Mouse (Mus musculus) embryo, embryonic 10 days (tissue): ENCODE measurements at regions not wholly inside any gene's neighbourhood (a gene's known extent, or its start where the extent isn't known, plus 50 kb on each side); places are given as distances from the start of the nearest gene placed in this dataset.
"Not testable (repeated sequence)": the region's sequence is repeated elsewhere in the genome, so short reads cannot be mapped to it uniquely, and the experiment has no call there.

Experiments used
- DNase-seq: peaks from one replicate; pipeline ENCODE4 v3.0.0-alpha.2; 2015; ENCODE audit warnings: low spot score

DNA sequence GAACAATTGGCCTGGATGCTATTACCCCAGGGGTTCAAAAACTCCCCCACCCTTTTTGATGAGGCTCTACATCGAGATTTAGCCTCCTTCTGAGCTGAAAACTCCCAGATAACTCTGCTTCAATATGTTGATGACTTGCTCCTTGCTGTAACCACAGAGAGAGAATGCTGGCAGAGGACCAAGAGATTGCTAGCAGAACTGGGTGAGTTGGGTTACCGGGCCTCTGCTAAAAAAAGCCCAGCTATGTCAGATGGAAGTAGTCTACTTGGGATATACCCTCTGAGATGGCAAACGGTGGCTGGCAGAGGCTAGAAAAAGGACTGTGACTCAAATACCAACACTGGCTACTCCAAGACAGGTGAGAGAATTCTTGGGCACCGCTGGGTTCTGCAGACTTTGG lies 63.9 kb upstream of the Gm906 start:
- not testable (repeated sequence) for DNase-seq

DNA sequence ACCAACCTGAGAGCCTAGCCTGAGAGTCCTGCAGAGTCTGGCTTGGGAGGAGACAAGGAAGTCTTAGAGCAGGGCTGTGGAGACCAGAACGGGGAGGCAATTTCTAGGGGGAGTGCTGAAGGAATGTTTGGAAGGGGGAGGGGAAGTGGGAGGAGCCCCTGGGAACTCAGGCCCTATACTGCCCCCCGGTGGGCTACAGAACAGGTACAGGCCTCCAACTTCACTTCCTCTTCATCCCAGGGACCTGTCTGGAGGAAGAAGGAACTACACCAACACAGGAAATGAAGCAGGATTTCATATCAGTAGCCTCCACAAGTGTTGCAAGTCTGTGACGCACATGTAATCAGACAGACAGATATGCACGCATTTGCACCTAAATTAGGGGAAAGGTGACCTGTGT lies 72.4 kb upstream of the Gm906 start:
- peak; percentile 5 for DNase-seq

DNA sequence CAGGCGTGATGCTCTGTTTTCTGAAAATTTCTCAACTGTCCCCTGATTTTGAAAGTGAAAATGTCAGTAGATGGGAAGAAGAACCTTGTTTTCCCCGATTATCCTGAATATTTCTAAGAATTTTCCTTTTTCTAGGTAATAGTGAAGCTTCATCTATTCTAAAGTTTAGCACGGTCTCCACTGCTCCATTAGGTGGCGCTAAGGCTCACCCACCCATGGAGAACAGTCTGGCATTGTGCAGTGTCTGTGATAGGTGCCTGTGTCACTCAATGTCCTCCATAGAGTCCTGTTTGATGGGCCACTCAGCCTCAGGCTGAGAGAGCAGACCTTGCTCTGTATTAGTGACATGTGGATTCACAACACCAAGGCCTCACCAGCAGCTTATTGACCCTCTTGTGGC lies 78.5 kb upstream of the Gm906 start:
- peak; percentile 19 for DNase-seq

DNA sequence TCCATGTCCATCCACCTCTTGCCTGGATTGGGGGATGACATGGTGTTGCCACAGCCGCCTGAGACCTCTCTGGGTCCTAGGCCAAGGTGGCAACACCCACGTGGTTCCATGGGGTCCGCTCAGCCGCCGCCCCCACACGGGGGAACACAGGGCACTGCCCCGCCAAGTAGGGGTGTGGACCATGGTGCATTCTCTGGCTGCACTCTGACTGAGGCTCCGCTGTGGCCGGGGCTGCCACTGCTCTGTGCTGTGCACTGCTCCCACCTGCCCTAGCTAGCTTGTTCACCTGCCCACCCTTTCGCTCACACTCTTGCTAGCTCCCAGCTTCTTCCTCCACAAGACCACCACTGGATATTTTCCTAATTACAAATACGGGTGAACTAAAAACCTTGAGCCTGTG lies 73.5 kb upstream of the Fbxw17 start:
- DNase-seq, result no peak

DNA sequence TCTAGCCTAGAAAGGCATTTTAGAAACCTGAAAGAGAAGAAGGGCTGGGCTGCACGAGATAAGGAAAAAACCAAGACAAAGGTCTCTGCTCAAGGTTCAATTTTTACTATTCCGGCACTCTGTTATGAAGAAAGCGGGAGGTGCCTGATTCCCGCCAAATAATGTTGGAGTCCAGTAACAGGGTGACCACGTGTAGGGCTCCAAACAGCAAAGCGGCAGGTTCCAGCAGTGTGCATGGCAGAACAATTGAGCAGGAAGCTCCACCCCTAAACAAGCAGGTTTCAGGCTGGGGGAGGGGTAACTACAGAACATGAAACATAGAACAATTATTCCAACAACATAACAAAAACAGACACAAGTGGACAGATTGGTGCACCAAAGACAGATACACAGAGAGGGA lies 65.7 kb upstream of the Fbxw17 start:
- DNase-seq, result no peak

DNA sequence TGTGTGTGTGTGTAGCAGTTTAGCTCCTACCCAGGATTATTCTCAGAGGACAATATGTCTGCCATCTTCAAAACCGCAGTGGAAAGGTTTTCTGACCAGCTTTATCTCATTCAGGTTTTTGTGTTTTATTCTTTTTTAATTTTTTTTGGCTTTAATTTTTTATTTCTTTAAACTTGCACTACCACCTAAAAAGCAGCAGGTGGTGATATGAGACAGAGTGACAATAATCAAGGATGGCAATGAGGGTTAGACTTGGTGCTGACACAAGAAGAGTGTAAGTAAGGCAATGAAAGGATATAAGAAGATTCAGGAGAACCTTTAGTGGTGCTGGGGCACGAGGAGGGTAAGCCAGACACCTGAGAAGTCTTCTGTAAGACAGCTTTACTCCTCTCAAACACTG lies 62.4 kb upstream of the Fbxw17 start:
- no peak for DNase-seq

DNA sequence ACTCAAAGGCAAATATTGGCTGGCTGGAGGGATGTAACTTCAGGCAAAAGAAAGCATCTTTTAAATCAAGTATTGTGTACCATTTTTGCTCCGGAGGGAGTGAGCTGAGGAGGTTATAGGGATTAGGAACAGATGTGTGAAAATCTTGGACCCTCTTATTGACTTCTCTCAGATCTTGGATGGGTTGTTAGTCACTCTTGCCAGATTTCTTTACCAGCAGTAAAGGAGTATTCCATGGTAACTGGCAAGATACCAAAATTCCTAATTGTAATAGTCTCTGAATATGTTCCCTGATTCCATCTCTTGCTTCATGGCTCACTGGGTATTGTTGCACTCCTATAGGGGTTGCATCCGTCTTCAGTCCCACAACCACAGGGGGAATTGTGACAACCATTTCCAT lies 58.1 kb upstream of the Fbxw17 start:
- no peak for DNase-seq
